Mouse (Mus musculus): ENCODE results near the gene Fam198b.

Fam198b gene

GRCm38 (mm10) chr3:79983961-79984419, 99.7 kb downstream of the Fam198b start:
- no peak for DNase-seq (ENCODE audit: inconsistent ontology term)

- no peak for DNase-seq (ENCODE audit: inconsistent ontology term)
Observed at GRCm38 (mm10) chr3:79984542-79984941, 100.2 kb downstream of the Fam198b start.

- DNase-seq (ENCODE audit: inconsistent ontology term) = no peak
Observed at GRCm38 (mm10) chr3:79989250-79989649, 104.9 kb downstream of the Fam198b start.

- DNase-seq (ENCODE audit: inconsistent ontology term) = peak; percentile 56
Observed at GRCm38 (mm10) chr3:79989911-79990310, 105.6 kb downstream of the Fam198b start.

- DNase-seq (ENCODE audit: inconsistent ontology term) = no peak
Observed at GRCm38 (mm10) chr3:79990480-79990879, 106.1 kb downstream of the Fam198b start.

- no peak for DNase-seq (ENCODE audit: inconsistent ontology term)
Observed at GRCm38 (mm10) chr3:79994029-79994539, 109.8 kb downstream of the Fam198b start.

- DNase-seq (ENCODE audit: inconsistent ontology term) = no peak
Observed at GRCm38 (mm10) chr3:79995726-79996125, 111.4 kb downstream of the Fam198b start.

Measured in Muller cell, postnatal 12 days (primary cell).